Mouse (Mus musculus): Measurements from ENCODE around the gene Disp1. TPM values are rescaled to one million over a fixed set of nuclear protein-coding genes. Genes with fewer than 3 reads are reported as not detected.

Gene Disp1
- polyA plus RNA-seq, 1 experiment from 2014 or later = 4.5 TPM

DNA sequence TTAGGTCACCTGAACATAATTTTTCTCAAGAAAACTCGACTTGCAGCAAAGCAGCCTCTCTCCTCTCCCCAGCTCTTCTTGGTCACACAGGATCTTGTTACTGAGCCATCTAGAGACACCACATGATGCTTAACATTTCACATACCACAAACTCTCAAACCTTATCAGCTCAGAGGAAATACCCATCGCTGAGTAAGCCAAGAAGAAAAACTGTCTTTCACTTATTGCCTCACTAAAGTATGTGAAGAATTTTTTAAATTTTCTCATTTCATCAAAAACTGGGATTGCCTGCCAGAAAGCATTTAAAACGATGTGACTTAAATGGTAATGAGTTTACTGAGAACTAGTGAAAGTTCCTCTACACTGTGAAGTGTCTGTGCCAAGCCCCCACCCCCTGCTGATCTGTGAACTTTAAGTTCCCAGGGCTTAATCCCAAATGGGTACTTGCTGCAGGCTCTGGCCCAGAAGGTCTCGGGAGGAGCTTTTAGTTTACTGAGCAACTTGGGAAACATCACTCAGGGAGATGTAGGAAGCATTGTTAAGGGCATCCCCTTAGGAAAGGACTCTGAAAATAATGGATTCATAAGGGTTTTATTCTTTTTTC lies 76.6 kb downstream of the Disp1 start:
- H3K4me1 ChIP-seq (replicated peaks; ENCODE audit: control insufficient read depth, insufficient read depth, low read length) = 0 out of 2 replicates have a peak, but pooled peaks cover 6% of the 10 kb centered on the region
- TF ChIP-seq CTCF (IDR thresholded peaks at IDR 0.05; ENCODE audit: low read depth) = no peak
- H3K4me3 ChIP-seq (ENCODE audit: low read depth, low read length) = no peak overlapping the region
- H3K4me2 ChIP-seq (replicated peaks; ENCODE audit: low read depth) = no peak overlapping the region
- WGBS = 32% methylated on average over 4 of the region's 4 CpGs
- H3K27ac ChIP-seq (ENCODE audit: low read depth, low read length) = no peak overlapping the region
- no peak for ATAC-seq
- no peaks in the 10 kb centered on the region for H3K36me3 ChIP-seq (ENCODE audit: control insufficient read depth, insufficient read depth)
- no peaks in the 10 kb centered on the region for H3K9me3 ChIP-seq (ENCODE audit: control insufficient read depth)
- H3K27me3 ChIP-seq (replicated peaks; ENCODE audit: control insufficient read depth, insufficient read depth, low read length) = no peaks in the 10 kb centered on the region
- no peak overlapping the region for H3K9ac ChIP-seq (ENCODE audit: low read depth, low read length)

DNA sequence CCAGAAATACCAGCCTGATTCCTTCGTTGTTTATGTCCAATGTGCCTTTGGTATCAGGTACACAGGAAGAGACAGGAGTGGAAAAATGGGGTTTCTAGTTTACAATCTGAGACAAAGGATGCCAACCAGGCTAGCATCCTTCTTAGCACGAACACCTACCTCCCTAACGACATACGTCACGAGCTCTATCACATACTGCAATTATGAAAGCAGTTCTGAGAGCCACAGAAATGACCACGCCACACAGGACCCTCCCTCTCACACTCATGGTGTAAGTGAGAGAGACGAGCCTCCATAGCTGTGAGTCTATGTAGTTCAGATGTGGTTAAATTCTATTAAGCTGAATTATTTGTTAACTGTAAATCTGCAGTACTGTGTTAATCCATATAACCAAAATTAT lies 78.1 kb downstream of the Disp1 start:
- 83% methylated on average over 7 of the region's 7 CpGs for WGBS
- no peak overlapping the region for H3K27ac ChIP-seq (ENCODE audit: low read depth, low read length)
- ATAC-seq = no peak
- no peak overlapping the region for H3K4me3 ChIP-seq (ENCODE audit: low read depth, low read length)
- no peak overlapping the region for H3K9ac ChIP-seq (ENCODE audit: low read depth, low read length)
- H3K9me3 ChIP-seq (ENCODE audit: control insufficient read depth) = no peaks in the 10 kb centered on the region
- 0 out of 2 replicates have a peak, but pooled peaks cover 6% of the 10 kb centered on the region for H3K4me1 ChIP-seq (replicated peaks; ENCODE audit: control insufficient read depth, insufficient read depth, low read length)
- H3K36me3 ChIP-seq (ENCODE audit: control insufficient read depth, insufficient read depth) = no peaks in the 10 kb centered on the region
- H3K4me2 ChIP-seq (replicated peaks; ENCODE audit: low read depth) = no peak overlapping the region
- H3K27me3 ChIP-seq (replicated peaks; ENCODE audit: control insufficient read depth, insufficient read depth, low read length) = no peaks in the 10 kb centered on the region
- no peak for TF ChIP-seq CTCF (IDR thresholded peaks at IDR 0.05; ENCODE audit: low read depth)

DNA sequence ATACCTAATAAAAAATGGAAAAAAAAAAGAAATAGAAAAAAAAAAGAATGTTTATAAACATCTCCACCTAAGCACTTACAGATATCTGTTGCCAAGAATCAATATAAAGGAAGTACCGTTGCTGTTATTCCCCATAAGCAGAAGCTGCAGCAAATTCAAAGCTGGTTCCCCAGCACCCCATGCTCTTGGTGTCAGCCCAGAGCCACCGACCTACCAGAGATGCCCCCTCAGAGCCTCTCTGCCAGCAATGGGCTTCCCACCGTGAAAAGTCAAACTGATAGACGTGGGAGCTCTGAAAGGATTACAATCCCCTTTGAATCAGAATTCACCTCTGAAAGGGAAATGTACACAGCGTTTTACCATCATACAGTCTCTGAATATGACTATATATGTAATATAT lies 78.8 kb downstream of the Disp1 start:
- H3K9me3 ChIP-seq (ENCODE audit: control insufficient read depth) = no peaks in the 10 kb centered on the region
- H3K4me1 ChIP-seq (replicated peaks; ENCODE audit: control insufficient read depth, insufficient read depth, low read length) = 0 out of 2 replicates have a peak, but pooled peaks cover 5% of the 10 kb centered on the region
- no peak overlapping the region for H3K9ac ChIP-seq (ENCODE audit: low read depth, low read length)
- H3K36me3 ChIP-seq (ENCODE audit: control insufficient read depth, insufficient read depth) = no peaks in the 10 kb centered on the region
- H3K27me3 ChIP-seq (replicated peaks; ENCODE audit: control insufficient read depth, insufficient read depth, low read length) = no peaks in the 10 kb centered on the region
- 81% methylated on average over 5 of the region's 5 CpGs for WGBS
- no peak for TF ChIP-seq CTCF (IDR thresholded peaks at IDR 0.05; ENCODE audit: low read depth)
- no peak for ATAC-seq
- no peak overlapping the region for H3K4me2 ChIP-seq (replicated peaks; ENCODE audit: low read depth)
- no peak overlapping the region for H3K4me3 ChIP-seq (ENCODE audit: low read depth, low read length)
- H3K27ac ChIP-seq (ENCODE audit: low read depth, low read length) = no peak overlapping the region

DNA sequence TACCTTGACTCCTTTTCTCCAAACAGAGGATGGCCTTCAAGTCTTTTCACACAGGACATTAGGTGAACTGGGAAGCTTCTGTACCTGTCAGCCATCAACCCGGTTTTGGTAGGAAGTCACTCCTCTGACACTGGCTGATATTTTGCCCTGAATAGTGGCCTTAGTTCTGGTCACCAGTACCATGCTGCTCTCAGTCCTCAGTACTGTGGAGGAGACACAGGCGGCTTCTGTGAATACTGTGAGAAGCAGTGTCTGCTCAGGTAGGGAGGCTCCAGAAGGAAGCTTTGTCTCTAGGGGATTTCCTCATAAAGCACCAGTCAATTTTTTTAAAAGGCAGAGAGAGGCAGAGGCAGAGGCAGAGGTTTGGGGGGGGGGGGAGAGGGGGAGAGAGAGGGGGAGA lies 80.0 kb downstream of the Disp1 start:
- Histone ChIP-seq H3K4me1 (replicated peaks; ENCODE audit: control insufficient read depth, insufficient read depth, low read length) (0 out of 2 replicates have a peak, but pooled peaks cover 2% of the 10 kb centered on the region), H3K27ac (ENCODE audit: low read depth, low read length) (no peak overlapping the region), H3K9ac (ENCODE audit: low read depth, low read length) (no peak overlapping the region), H3K9me3 (ENCODE audit: control insufficient read depth) (no peaks in the 10 kb centered on the region), H3K36me3 (ENCODE audit: control insufficient read depth, insufficient read depth) (no peaks in the 10 kb centered on the region), H3K27me3 (replicated peaks; ENCODE audit: control insufficient read depth, insufficient read depth, low read length) (no peaks in the 10 kb centered on the region), H3K4me2 (replicated peaks; ENCODE audit: low read depth) (no peak overlapping the region), H3K4me3 (ENCODE audit: low read depth, low read length) (no peak overlapping the region)
- TF ChIP-seq CTCF (IDR thresholded peaks at IDR 0.05; ENCODE audit: low read depth) = no peak
- no peak for ATAC-seq
- 73% methylated on average over 2 of the region's 2 CpGs for WGBS

DNA sequence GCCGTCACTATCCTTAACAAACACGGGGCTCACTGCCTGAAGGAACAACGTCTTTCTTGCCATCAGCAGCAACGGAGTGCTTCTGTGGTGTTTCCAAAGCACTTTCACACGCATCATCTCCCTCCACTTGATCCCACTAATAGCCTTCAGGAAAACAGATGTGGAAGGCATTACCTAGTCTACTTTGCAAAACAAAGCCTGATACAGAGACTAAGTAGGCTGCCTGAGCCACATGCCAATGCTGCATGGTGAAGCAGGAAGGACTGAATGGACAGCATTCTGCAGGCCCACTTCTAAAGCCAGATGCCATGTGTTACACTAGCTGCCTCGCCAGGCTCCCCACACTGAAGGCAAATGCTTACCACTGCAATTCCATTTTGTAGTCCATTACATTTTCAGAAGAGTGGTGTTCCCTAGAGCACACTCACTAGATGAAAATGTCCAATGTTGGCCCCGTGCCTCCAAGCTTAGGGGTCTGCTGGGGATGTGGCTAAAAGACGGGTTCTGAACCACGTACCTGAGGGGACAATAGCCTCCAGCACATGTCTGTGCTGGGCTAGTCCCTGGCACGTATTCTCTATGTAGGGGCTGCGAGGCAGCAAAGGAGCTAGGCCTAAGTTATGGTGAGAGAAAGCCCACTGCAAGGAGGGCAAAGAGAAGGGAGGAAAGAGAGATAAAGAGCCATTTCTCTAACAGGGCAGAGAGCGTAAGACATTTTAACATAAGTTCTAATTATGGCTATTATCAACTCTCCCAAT lies 80.6 kb downstream of the Disp1 start:
- H3K9me3 ChIP-seq (ENCODE audit: control insufficient read depth) = no peaks in the 10 kb centered on the region
- H3K4me2 ChIP-seq (replicated peaks; ENCODE audit: low read depth) = no peak overlapping the region
- no peak for TF ChIP-seq CTCF (IDR thresholded peaks at IDR 0.05; ENCODE audit: low read depth)
- H3K36me3 ChIP-seq (ENCODE audit: control insufficient read depth, insufficient read depth) = no peaks in the 10 kb centered on the region
- H3K27me3 ChIP-seq (replicated peaks; ENCODE audit: control insufficient read depth, insufficient read depth, low read length) = no peaks in the 10 kb centered on the region
- 0 out of 2 replicates have a peak, but pooled peaks cover 2% of the 10 kb centered on the region for H3K4me1 ChIP-seq (replicated peaks; ENCODE audit: control insufficient read depth, insufficient read depth, low read length)
- ATAC-seq = no peak
- no peak overlapping the region for H3K4me3 ChIP-seq (ENCODE audit: low read depth, low read length)
- WGBS = 83% methylated on average over 12 of the region's 12 CpGs
- H3K9ac ChIP-seq (ENCODE audit: low read depth, low read length) = no peak overlapping the region
- no peak overlapping the region for H3K27ac ChIP-seq (ENCODE audit: low read depth, low read length)

DNA sequence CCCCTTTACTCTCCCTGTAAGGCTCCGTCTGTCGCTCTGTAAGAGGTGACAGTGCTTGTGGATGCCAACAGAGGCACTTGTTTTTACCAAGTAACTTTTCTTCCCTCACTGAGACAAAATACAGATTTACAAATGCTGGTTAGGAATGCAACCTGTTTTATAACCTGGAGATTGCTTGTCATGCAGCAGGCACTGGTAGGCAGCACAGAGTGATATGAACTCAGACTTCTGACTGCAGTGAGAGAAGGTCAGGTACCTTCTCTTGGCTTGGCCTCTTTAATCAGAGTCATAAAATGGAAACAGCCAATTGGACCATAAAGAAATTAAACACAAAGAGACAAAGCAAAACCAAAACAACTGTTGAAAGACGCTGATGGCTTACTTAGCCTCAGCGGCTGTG lies 83.2 kb downstream of the Disp1 start:
- H3K9me3 ChIP-seq (ENCODE audit: control insufficient read depth) = no peaks in the 10 kb centered on the region
- H3K4me2 ChIP-seq (replicated peaks; ENCODE audit: low read depth) = peak overlapping the region; percentile 47
- H3K27ac ChIP-seq (ENCODE audit: low read depth, low read length) = peak overlapping the region; percentile 52; the same call in 1 of the 2 replicates
- H3K9ac ChIP-seq (ENCODE audit: low read depth, low read length) = no peak overlapping the region
- H3K27me3 ChIP-seq (replicated peaks; ENCODE audit: control insufficient read depth, insufficient read depth, low read length) = no peaks in the 10 kb centered on the region
- H3K36me3 ChIP-seq (ENCODE audit: control insufficient read depth, insufficient read depth) = no peaks in the 10 kb centered on the region
- WGBS = 47% methylated on average over 4 of the region's 4 CpGs
- peak; percentile 62 for ATAC-seq
- TF ChIP-seq CTCF (IDR thresholded peaks at IDR 0.05; ENCODE audit: low read depth) = no peak; the same call in 1 of the 2 replicates
- H3K4me3 ChIP-seq (ENCODE audit: low read depth, low read length) = no peak overlapping the region
- H3K4me1 ChIP-seq (replicated peaks; ENCODE audit: control insufficient read depth, insufficient read depth, low read length) = peaks cover 7% of the 10 kb centered on the region; the same call in 1 of the 2 replicates
